Mouse (Mus musculus): ENCODE measurements around the gene Gsn. TPM values are rescaled to one million over a fixed set of nuclear protein-coding genes. Genes with fewer than 3 reads are reported as not detected.

Gsn gene
- polyA plus RNA-seq, 1 experiment from 2014 or later, result 13.7 TPM

GRCm38 (mm10) chr2:35228145-35228544 is 28.0 kb upstream of the Gsn start:
- no peaks in the 10 kb centered on the region for H3K27me3 ChIP-seq (ENCODE audit: low read depth, poor library complexity, severe bottlenecking)
- DNase-seq (ENCODE audit: low spot score), result no peak
- H3K27ac ChIP-seq (replicated peaks), result no peak overlapping the region
- no peak overlapping the region for H3K4me3 ChIP-seq
- peaks cover 17% of the 10 kb centered on the region for H3K4me1 ChIP-seq
- H3K9me3 ChIP-seq (replicated peaks), result no peaks in the 10 kb centered on the region
- no peaks in the 10 kb centered on the region for H3K36me3 ChIP-seq
- 39% methylated on average over 4 of the region's 4 CpGs for WGBS

- no peaks in the 10 kb centered on the region for H3K9me3 ChIP-seq (replicated peaks)
- no peaks in the 10 kb centered on the region for H3K27me3 ChIP-seq (ENCODE audit: low read depth, poor library complexity, severe bottlenecking)
- no peak overlapping the region for H3K27ac ChIP-seq (replicated peaks)
- DNase-seq (ENCODE audit: low spot score), result no peak
- WGBS, result 25% methylated on average over 8 of the region's 8 CpGs
- H3K4me3 ChIP-seq, result no peak overlapping the region
- H3K36me3 ChIP-seq, result no peaks in the 10 kb centered on the region
- H3K4me1 ChIP-seq, result peaks cover 21% of the 10 kb centered on the region
These were observed 26.0 kb upstream of the Gsn start for GRCm38 (mm10) chr2:35230215-35230614.

GRCm38 (mm10) chr2:35231871-35232270 is 24.3 kb upstream of the Gsn start:
- H3K4me1 ChIP-seq, result peaks cover 21% of the 10 kb centered on the region
- DNase-seq (ENCODE audit: low spot score), result no peak
- H3K27ac ChIP-seq (replicated peaks), result no peak overlapping the region
- H3K36me3 ChIP-seq, result no peaks in the 10 kb centered on the region
- 81% methylated on average over 2 of the region's 2 CpGs for WGBS
- H3K4me3 ChIP-seq, result no peak overlapping the region
- H3K9me3 ChIP-seq (replicated peaks), result no peaks in the 10 kb centered on the region
- H3K27me3 ChIP-seq (ENCODE audit: low read depth, poor library complexity, severe bottlenecking), result no peaks in the 10 kb centered on the region

GRCm38 (mm10) chr2:35232595-35233445 is 23.4 kb upstream of the Gsn start:
- Histone ChIP-seq H3K27ac (replicated peaks) (no peak overlapping the region), H3K4me3 (no peak overlapping the region), H3K4me1 (peaks cover 21% of the 10 kb centered on the region), H3K36me3 (no peaks in the 10 kb centered on the region), H3K9me3 (replicated peaks) (no peaks in the 10 kb centered on the region), H3K27me3 (ENCODE audit: low read depth, poor library complexity, severe bottlenecking) (no peaks in the 10 kb centered on the region)
- WGBS, result 70% methylated on average over 17 of the region's 17 CpGs
- no peak for DNase-seq (ENCODE audit: low spot score)

GRCm38 (mm10) chr2:35233898-35234297 is 22.3 kb upstream of the Gsn start:
- DNase-seq (ENCODE audit: low spot score), result no peak
- no peaks in the 10 kb centered on the region for H3K36me3 ChIP-seq
- no peaks in the 10 kb centered on the region for H3K9me3 ChIP-seq (replicated peaks)
- H3K4me3 ChIP-seq, result no peak overlapping the region
- 33% methylated on average over 3 of the region's 3 CpGs for WGBS
- no peaks in the 10 kb centered on the region for H3K27me3 ChIP-seq (ENCODE audit: low read depth, poor library complexity, severe bottlenecking)
- peaks cover 18% of the 10 kb centered on the region for H3K4me1 ChIP-seq
- no peak overlapping the region for H3K27ac ChIP-seq (replicated peaks)

- Histone ChIP-seq H3K4me1 (peaks cover 11% of the 10 kb centered on the region), H3K27ac (replicated peaks) (no peak overlapping the region), H3K36me3 (no peaks in the 10 kb centered on the region), H3K27me3 (ENCODE audit: low read depth, poor library complexity, severe bottlenecking) (no peaks in the 10 kb centered on the region), H3K9me3 (replicated peaks) (no peaks in the 10 kb centered on the region), H3K4me3 (no peak overlapping the region)
- DNase-seq (ENCODE audit: low spot score), result no peak
- 87% methylated on average over 6 of the region's 6 CpGs for WGBS
These were observed 21.2 kb upstream of the Gsn start for GRCm38 (mm10) chr2:35235021-35235420.

GRCm38 (mm10) chr2:35244241-35244640 is 11.9 kb upstream of the Gsn start:
- Histone ChIP-seq H3K4me3 (no peak overlapping the region), H3K4me1 (0 out of 2 replicates have a peak, but pooled peaks cover 5% of the 10 kb centered on the region), H3K9me3 (replicated peaks) (no peaks in the 10 kb centered on the region), H3K27ac (replicated peaks) (no peak overlapping the region), H3K36me3 (no peaks in the 10 kb centered on the region), H3K27me3 (ENCODE audit: low read depth, poor library complexity, severe bottlenecking) (no peaks in the 10 kb centered on the region)
- DNase-seq (ENCODE audit: low spot score), result no peak
- 54% methylated on average over 3 of the region's 3 CpGs for WGBS

- Histone ChIP-seq H3K36me3 (no peaks in the 10 kb centered on the region), H3K4me1 (peaks cover 14% of the 10 kb centered on the region), H3K9me3 (replicated peaks) (no peaks in the 10 kb centered on the region), H3K4me3 (no peak overlapping the region), H3K27ac (replicated peaks) (no peak overlapping the region), H3K27me3 (ENCODE audit: low read depth, poor library complexity, severe bottlenecking) (no peaks in the 10 kb centered on the region)
- 79% methylated on average over 5 of the region's 5 CpGs for WGBS
- no peak for DNase-seq (ENCODE audit: low spot score)
These were observed 8.4 kb upstream of the Gsn start for GRCm38 (mm10) chr2:35247763-35248162.

GRCm38 (mm10) chr2:35252733-35253132 is 3.4 kb upstream of the Gsn start:
- H3K36me3 ChIP-seq, result no peaks in the 10 kb centered on the region
- no peaks in the 10 kb centered on the region for H3K9me3 ChIP-seq (replicated peaks)
- H3K4me1 ChIP-seq, result peaks cover 28% of the 10 kb centered on the region
- no peak for DNase-seq (ENCODE audit: low spot score)
- 25% methylated on average over 6 of the region's 6 CpGs for WGBS
- H3K27me3 ChIP-seq (ENCODE audit: low read depth, poor library complexity, severe bottlenecking), result peaks cover 45% of the 10 kb centered on the region
- H3K4me3 ChIP-seq, result no peak overlapping the region
- H3K27ac ChIP-seq (replicated peaks), result no peak overlapping the region

- Histone ChIP-seq H3K27ac (replicated peaks) (no peak overlapping the region), H3K27me3 (ENCODE audit: low read depth, poor library complexity, severe bottlenecking) (peaks cover 55% of the 10 kb centered on the region), H3K4me3 (no peak overlapping the region), H3K9me3 (replicated peaks) (no peaks in the 10 kb centered on the region), H3K36me3 (no peaks in the 10 kb centered on the region), H3K4me1 (peaks cover 28% of the 10 kb centered on the region)
- DNase-seq (ENCODE audit: low spot score), result no peak
- WGBS, result 84% methylated on average over 4 of the region's 4 CpGs
These were observed 2.4 kb upstream of the Gsn start for GRCm38 (mm10) chr2:35253751-35254150.

GRCm38 (mm10) chr2:35255004-35255403 is 1.2 kb upstream of the Gsn start:
- H3K9me3 ChIP-seq (replicated peaks), result no peaks in the 10 kb centered on the region
- H3K4me1 ChIP-seq, result peaks cover 34% of the 10 kb centered on the region
- H3K27me3 ChIP-seq (ENCODE audit: low read depth, poor library complexity, severe bottlenecking), result peaks cover 65% of the 10 kb centered on the region
- H3K4me3 ChIP-seq, result no peak overlapping the region
- no peak for DNase-seq (ENCODE audit: low spot score)
- H3K27ac ChIP-seq (replicated peaks), result no peak overlapping the region
- WGBS, result 67% methylated on average over 5 of the region's 5 CpGs
- no peaks in the 10 kb centered on the region for H3K36me3 ChIP-seq

- Histone ChIP-seq H3K36me3 (no peaks in the 10 kb centered on the region), H3K27ac (replicated peaks) (no peak overlapping the region), H3K4me1 (peaks cover 30% of the 10 kb centered on the region), H3K27me3 (ENCODE audit: low read depth, poor library complexity, severe bottlenecking) (peaks cover 65% of the 10 kb centered on the region), H3K9me3 (replicated peaks) (no peaks in the 10 kb centered on the region), H3K4me3 (peak overlapping the region; percentile 58; the same call in 1 of the 2 replicates)
- 77% methylated on average over 7 of the region's 7 CpGs for WGBS
- no peak for DNase-seq (ENCODE audit: low spot score)
These were observed 718 bp upstream of the Gsn start for GRCm38 (mm10) chr2:35255462-35255861.

- Histone ChIP-seq H3K4me1 (peaks cover 28% of the 10 kb centered on the region), H3K36me3 (no peaks in the 10 kb centered on the region), H3K27me3 (ENCODE audit: low read depth, poor library complexity, severe bottlenecking) (peaks cover 65% of the 10 kb centered on the region), H3K4me3 (peak overlapping the region; percentile 58), H3K9me3 (replicated peaks) (no peaks in the 10 kb centered on the region), H3K27ac (replicated peaks) (no peak overlapping the region)
- no peak for DNase-seq (ENCODE audit: low spot score)
- 50% methylated on average over 8 of the region's 8 CpGs for WGBS
These were observed 752 bp downstream of the Gsn start for GRCm38 (mm10) chr2:35256932-35257331.

Measured in midbrain, embryonic 10.5 days (tissue).